Mouse (Mus musculus): Measurements from ENCODE around the gene Hspa1b. TPM values are rescaled to one million over a fixed set of nuclear protein-coding genes. Genes with fewer than 3 reads are reported as not detected.
"Not testable (repeated sequence)": the region's sequence is repeated elsewhere in the genome, so short reads cannot be mapped to it uniquely, and the experiment has no call there.

Gene Hspa1b
- polyA plus RNA-seq, 1 experiment from 2014 or later: 0.16 TPM

- Histone ChIP-seq H3K9me3 (ENCODE audit: low read depth, low read length) (no peaks in the 10 kb centered on the region), H3K27me3 (ENCODE audit: insufficient read depth, low read length) (peaks cover 25% of the 10 kb centered on the region), H3K27ac (ENCODE audit: low read depth) (no peak overlapping the region), H3K36me3 (ENCODE audit: insufficient read depth) (no peaks in the 10 kb centered on the region), H3K9ac (no peak overlapping the region), H3K4me2 (no peak overlapping the region), H3K4me1 (ENCODE audit: insufficient read depth) (no peaks in the 10 kb centered on the region), H3K4me3 (ENCODE audit: low read depth, low read length) (no peak overlapping the region)
- DNase-seq: no peak
- ATAC-seq (ENCODE audit: insufficient read depth): no peak
- TF ChIP-seq CTCF (IDR thresholded peaks at IDR 0.05; ENCODE audit: low read depth): no peak
- WGBS: 61% methylated on average over 5 of the region's 5 CpGs
These were observed 6.6 kb upstream of the Hspa1b start for GRCm38 (mm10) chr17:34965627-34966026.

- Histone ChIP-seq H3K27me3 (ENCODE audit: insufficient read depth, low read length) (peaks cover 22% of the 10 kb centered on the region), H3K9me3 (ENCODE audit: low read depth, low read length) (no peaks in the 10 kb centered on the region), H3K4me2 (no peak overlapping the region), H3K27ac (ENCODE audit: low read depth) (no peak overlapping the region), H3K36me3 (ENCODE audit: insufficient read depth) (no peaks in the 10 kb centered on the region), H3K9ac (peak overlapping the region; percentile 18; the same call in 1 of the 2 replicates), H3K4me1 (ENCODE audit: insufficient read depth) (no peaks in the 10 kb centered on the region), H3K4me3 (ENCODE audit: low read depth, low read length) (no peak overlapping the region)
- no peak for TF ChIP-seq CTCF (IDR thresholded peaks at IDR 0.05; ENCODE audit: low read depth)
- ATAC-seq (ENCODE audit: insufficient read depth) (no peak), DNase-seq (no peak)
- whole genome bisulfite sequencing: 15% methylated on average over 1 of the region's 1 CpGs
These were observed 5.6 kb upstream of the Hspa1b start for GRCm38 (mm10) chr17:34964640-34965049.

- no peak for ATAC-seq (ENCODE audit: insufficient read depth)
These were observed 3.8 kb upstream of the Hspa1b start for GRCm38 (mm10) chr17:34962841-34963240.

GRCm38 (mm10) chr17:34962125-34962524 lies 3.1 kb upstream of the Hspa1b start:
- H3K9ac ChIP-seq: no peak overlapping the region
- no peak for DNase-seq
- H3K4me1 ChIP-seq (ENCODE audit: insufficient read depth): no peaks in the 10 kb centered on the region
- H3K27ac ChIP-seq (ENCODE audit: low read depth): no peak overlapping the region
- no peak overlapping the region for H3K4me2 ChIP-seq
- no peak for TF ChIP-seq CTCF (IDR thresholded peaks at IDR 0.05; ENCODE audit: low read depth)
- H3K9me3 ChIP-seq (ENCODE audit: low read depth, low read length): no peaks in the 10 kb centered on the region
- H3K4me3 ChIP-seq (ENCODE audit: low read depth, low read length): no peak overlapping the region
- no peak for ATAC-seq (ENCODE audit: insufficient read depth)
- no peaks in the 10 kb centered on the region for H3K27me3 ChIP-seq (ENCODE audit: insufficient read depth, low read length)
- 30% methylated on average over 3 of the region's 3 CpGs for WGBS
- H3K36me3 ChIP-seq (ENCODE audit: insufficient read depth): no peaks in the 10 kb centered on the region

More at GRCm38 (mm10) chr17:34962841-34963240, 3.8 kb upstream of the Hspa1b start:
- no peak overlapping the region for H3K4me2 ChIP-seq
- no peak for TF ChIP-seq CTCF (IDR thresholded peaks at IDR 0.05; ENCODE audit: low read depth)
- no peak for DNase-seq
- H3K9ac ChIP-seq: no peak overlapping the region
- no peaks in the 10 kb centered on the region for H3K9me3 ChIP-seq (ENCODE audit: low read depth, low read length)
- no peaks in the 10 kb centered on the region for H3K36me3 ChIP-seq (ENCODE audit: insufficient read depth)
- no peak overlapping the region for H3K27ac ChIP-seq (ENCODE audit: low read depth)
- WGBS: 68% methylated on average over 1 of the region's 1 CpGs
- H3K4me1 ChIP-seq (ENCODE audit: insufficient read depth): no peaks in the 10 kb centered on the region
- H3K27me3 ChIP-seq (ENCODE audit: insufficient read depth, low read length): peaks cover 4% of the 10 kb centered on the region
- H3K4me3 ChIP-seq (ENCODE audit: low read depth, low read length): no peak overlapping the region

GRCm38 (mm10) chr17:34960702-34961493 lies 1.9 kb upstream of the Hspa1b start:
- DNase-seq (no peak), ATAC-seq (ENCODE audit: insufficient read depth) (no peak)
- no peak overlapping the region for H3K27ac ChIP-seq (ENCODE audit: low read depth)

GRCm38 (mm10) chr17:34959881-34960515 lies 960 bp upstream of the Hspa1b start:
- Histone ChIP-seq H3K4me1 (ENCODE audit: insufficient read depth) (no peaks in the 10 kb centered on the region), H3K4me2 (peak overlapping the region; percentile 79), H3K4me3 (ENCODE audit: low read depth, low read length) (peak overlapping the region; percentile 41), H3K9me3 (ENCODE audit: low read depth, low read length) (no peaks in the 10 kb centered on the region), H3K27ac (ENCODE audit: low read depth) (peak overlapping the region; percentile 96), H3K27me3 (ENCODE audit: insufficient read depth, low read length) (peaks cover 7% of the 10 kb centered on the region; the same call in 1 of the 2 replicates), H3K9ac (peak overlapping the region; percentile 63), H3K36me3 (ENCODE audit: insufficient read depth) (no peaks in the 10 kb centered on the region)
- ATAC-seq (ENCODE audit: insufficient read depth) (peak; percentile 35; the same call in 1 of the 2 replicates), DNase-seq (peak; percentile 54)
- no peak for TF ChIP-seq CTCF (IDR thresholded peaks at IDR 0.05; ENCODE audit: low read depth)
- WGBS: 10% methylated on average over 12 of the region's 12 CpGs

More at GRCm38 (mm10) chr17:34960702-34961493, 1.9 kb upstream of the Hspa1b start:
- no peak overlapping the region; the same call in 1 of the 2 replicates for H3K4me2 ChIP-seq
- no peak overlapping the region for H3K9ac ChIP-seq
- H3K36me3 ChIP-seq (ENCODE audit: insufficient read depth): no peaks in the 10 kb centered on the region
- no peak for TF ChIP-seq CTCF (IDR thresholded peaks at IDR 0.05; ENCODE audit: low read depth)
- no peak overlapping the region for H3K4me3 ChIP-seq (ENCODE audit: low read depth, low read length)
- H3K4me1 ChIP-seq (ENCODE audit: insufficient read depth): no peaks in the 10 kb centered on the region
- no peaks in the 10 kb centered on the region for H3K9me3 ChIP-seq (ENCODE audit: low read depth, low read length)
- H3K27me3 ChIP-seq (ENCODE audit: insufficient read depth, low read length): peaks cover 4% of the 10 kb centered on the region; the same call in 1 of the 2 replicates

- 0% methylated on average over 13 of the region's 47 CpGs for WGBS
- not testable (repeated sequence) for H3K27ac ChIP-seq (ENCODE audit: low read depth); H3K4me1 ChIP-seq (ENCODE audit: insufficient read depth); H3K27me3 ChIP-seq (ENCODE audit: insufficient read depth, low read length); H3K9me3 ChIP-seq (ENCODE audit: low read depth, low read length); DNase-seq; H3K36me3 ChIP-seq (ENCODE audit: insufficient read depth)
- Histone ChIP-seq H3K4me2 (peak overlapping the region; percentile 79), H3K4me3 (ENCODE audit: low read depth, low read length) (peak overlapping the region; percentile 41), H3K9ac (0 out of 2 replicates have a peak overlapping the region, but pooled peaks have one; percentile 13)
- peak; percentile 15 for ATAC-seq (ENCODE audit: insufficient read depth)
These were observed 306 bp downstream of the Hspa1b start for GRCm38 (mm10) chr17:34958734-34959129.

- WGBS: 31% methylated on average over 22 of the region's 40 CpGs
These were observed 1.1 kb downstream of the Hspa1b start for GRCm38 (mm10) chr17:34957966-34958365.

GRCm38 (mm10) chr17:34957291-34957690 lies 1.7 kb downstream of the Hspa1b start:
- not testable (repeated sequence) for H3K27ac ChIP-seq (ENCODE audit: low read depth); H3K27me3 ChIP-seq (ENCODE audit: insufficient read depth, low read length); H3K9ac ChIP-seq; ATAC-seq (ENCODE audit: insufficient read depth); H3K9me3 ChIP-seq (ENCODE audit: low read depth, low read length); H3K4me3 ChIP-seq (ENCODE audit: low read depth, low read length); H3K36me3 ChIP-seq (ENCODE audit: insufficient read depth); DNase-seq; H3K4me1 ChIP-seq (ENCODE audit: insufficient read depth); H3K4me2 ChIP-seq
- WGBS: 14% methylated on average over 32 of the region's 40 CpGs

More at GRCm38 (mm10) chr17:34957966-34958365, 1.1 kb downstream of the Hspa1b start:
- H3K27ac ChIP-seq (ENCODE audit: low read depth); H3K27me3 ChIP-seq (ENCODE audit: insufficient read depth, low read length); ATAC-seq (ENCODE audit: insufficient read depth); H3K4me3 ChIP-seq (ENCODE audit: low read depth, low read length); H3K9ac ChIP-seq; DNase-seq; H3K36me3 ChIP-seq (ENCODE audit: insufficient read depth); H3K9me3 ChIP-seq (ENCODE audit: low read depth, low read length); H3K4me2 ChIP-seq; H3K4me1 ChIP-seq (ENCODE audit: insufficient read depth): not testable (repeated sequence)
